Mouse (Mus musculus): Measurements from ENCODE around the gene Kdelc2.

- TF ChIP-seq POLR2A (IDR thresholded peaks at IDR 0.05; ENCODE audit: low read depth, low read length), result no peak
- no peak for TF ChIP-seq CTCF (IDR thresholded peaks at IDR 0.05; ENCODE audit: extremely low read depth, insufficient read depth, insufficient read length, insufficient replicate concordance)
Measured at GRCm38 (mm10) chr9:53383951-53384866, at the start of gene Kdelc2.

Data from spleen, adult 2 months (tissue).